Mouse (Mus musculus) MEL (cell line): ENCODE data around the gene Guf1. TPM values are rescaled to one million over a fixed set of nuclear protein-coding genes. Genes with fewer than 3 reads are reported as not detected.

ENCODE experiments used
- DNase-seq: peaks from one replicate; pipeline ENCODE4 v3.0.0; 2011; ENCODE audit warnings: low read depth, low spot score
- H3K27ac ChIP-seq: 2 replicates; pipeline ENCODE4 v1.5.1; 2012; ENCODE audit warnings: low read depth, mild to moderate bottlenecking, control low read depth, low read length, moderate library complexity; ENCODE audit not compliant: control insufficient read depth
- H3K27me3 ChIP-seq, 2 experiments: fragments of 150-350 bp in 1 of 2; sonication (generic) in 1 of 2; 2 replicates each; pipeline ENCODE4 v1.6.1; 2012; ENCODE audit warnings: low read length in 2 of 2, mild to moderate bottlenecking in 2 of 2, improper control_type of control experiment in 1 of 2, moderate library complexity in 1 of 2; ENCODE audit not compliant: insufficient read depth in 2 of 2, control insufficient read depth in 1 of 2
- H3K36me3 ChIP-seq, 2 experiments: 2 replicates each; pipeline ENCODE4 v1.6.1; 2012 to 2014; ENCODE audit warnings: low read length in 2 of 2, improper control_type of control experiment in 1 of 2, inconsistent platforms in 1 of 2, mild to moderate bottlenecking in 1 of 2; ENCODE audit not compliant: insufficient read depth in 2 of 2, control insufficient read depth in 1 of 2
- H3K4me1 ChIP-seq, 2 experiments: fragments of 150-350 bp in 1 of 2; sonication (generic) in 1 of 2; 2 replicates each; pipeline ENCODE4 v1.6.1; 2012; ENCODE audit warnings: low read length in 2 of 2, improper control_type of control experiment in 1 of 2, mild to moderate bottlenecking in 1 of 2; ENCODE audit not compliant: insufficient read depth in 2 of 2, control insufficient read depth in 1 of 2
- H3K4me3 ChIP-seq, 2 experiments: fragments of 150-350 bp in 1 of 2; sonication (generic) in 1 of 2; 2 replicates each; pipeline ENCODE4 v1.5.1; 2012; ENCODE audit warnings: low read depth in 2 of 2, low read length in 2 of 2, mild to moderate bottlenecking in 2 of 2, moderate library complexity in 2 of 2, control low read depth in 1 of 2, improper control_type of control experiment in 1 of 2; ENCODE audit not compliant: control insufficient read depth in 1 of 2, insufficient read depth in 1 of 2
- H3K79me2 ChIP-seq: 2 replicates; pipeline ENCODE4 v1.6.1; 2012; ENCODE audit warnings: mild to moderate bottlenecking, low read length, moderate library complexity; ENCODE audit not compliant: control insufficient read depth, poor library complexity, insufficient read depth
- H3K9ac ChIP-seq: 2 replicates; pipeline ENCODE4 v1.6.1; 2012; ENCODE audit warnings: low read depth, mild to moderate bottlenecking, control low read depth, low read length, moderate library complexity; ENCODE audit not compliant: control insufficient read depth, poor library complexity, severe bottlenecking
- H3K9me3 ChIP-seq: fragments of 150-350 bp; sonication (generic); replicated peaks from 2 replicates; pipeline ENCODE4 v1.6.1; 2012; ENCODE audit warnings: mild to moderate bottlenecking, low read length, improper control_type of control experiment, moderate library complexity; ENCODE audit not compliant: insufficient read depth
- BHLHE40 ChIP-seq: IDR thresholded peaks from 2 replicates; pipeline ENCODE4 v1.6.1; 2012; ENCODE audit warnings: low read depth, mild to moderate bottlenecking, inconsistent platforms, low read length, improper control_type of control experiment, borderline replicate concordance
- CHD1 ChIP-seq: IDR thresholded peaks from 2 replicates; pipeline ENCODE4 v1.6.1; 2012; ENCODE audit warnings: low read depth, mild to moderate bottlenecking, inconsistent platforms, low read length, improper control_type of control experiment
- CTCF ChIP-seq, 3 experiments: IDR thresholded peaks in 2 of 3; conservative IDR thresholded peaks in 1 of 3; 2 replicates each; pipeline ENCODE4 v1.5.1; 2011 to 2012; ENCODE audit warnings: low read length in 3 of 3, low read depth in 2 of 3, mild to moderate bottlenecking in 2 of 3, improper control_type of control experiment in 1 of 3, inconsistent platforms in 1 of 3, mixed read lengths in 1 of 3, moderate library complexity in 1 of 3; ENCODE audit not compliant: control insufficient read depth in 1 of 3, insufficient read depth in 1 of 3, poor library complexity in 1 of 3, severe bottlenecking in 1 of 3
- E2F4 ChIP-seq: IDR thresholded peaks from 2 replicates; pipeline ENCODE4 v1.6.1; 2011; ENCODE audit warnings: low read depth, low read length, improper control_type of control experiment, borderline replicate concordance
- ELF1 ChIP-seq: IDR thresholded peaks from 2 replicates; pipeline ENCODE4 v1.6.1; 2014; ENCODE audit warnings: low read depth, mild to moderate bottlenecking, inconsistent platforms, low read length, improper control_type of control experiment, moderate library complexity
- HCFC1 ChIP-seq: IDR thresholded peaks from 2 replicates; pipeline ENCODE4 v1.6.1; 2012; ENCODE audit warnings: low read depth, mild to moderate bottlenecking, inconsistent platforms, low read length, improper control_type of control experiment, moderate library complexity
- JUND ChIP-seq: IDR thresholded peaks from 2 replicates; pipeline ENCODE4 v1.6.1; 2011; ENCODE audit warnings: low read depth, mild to moderate bottlenecking, improper control_type of control experiment, low read length
- MYB ChIP-seq: IDR thresholded peaks from 2 replicates; pipeline ENCODE4 v1.6.1; 2011; ENCODE audit warnings: mild to moderate bottlenecking, low read depth, low read length, improper control_type of control experiment
- POLR2AphosphoS5 ChIP-seq: IDR thresholded peaks from 2 replicates; pipeline ENCODE4 v1.6.1; 2012; ENCODE audit warnings: low read depth, borderline replicate concordance, mild to moderate bottlenecking, inconsistent platforms, low read length, moderate library complexity, mixed read lengths
- RAD21 ChIP-seq: IDR thresholded peaks from 2 replicates; pipeline ENCODE4 v1.6.1; 2011; ENCODE audit warnings: mild to moderate bottlenecking, low read depth, low read length, improper control_type of control experiment
- SMC3 ChIP-seq: IDR thresholded peaks from 2 replicates; pipeline ENCODE4 v1.6.1; 2011; ENCODE audit warnings: low read depth, low read length, improper control_type of control experiment
- TCF12 ChIP-seq: IDR thresholded peaks from 2 replicates; pipeline ENCODE4 v1.6.1; 2014; ENCODE audit warnings: low read depth, mild to moderate bottlenecking, inconsistent platforms, low read length, improper control_type of control experiment, moderate library complexity
- ZC3H11A ChIP-seq: IDR thresholded peaks from 2 replicates; pipeline ENCODE4 v1.6.1; 2012; ENCODE audit warnings: low read depth, mild to moderate bottlenecking, inconsistent platforms, low read length, improper control_type of control experiment
- ZMIZ1 ChIP-seq: IDR thresholded peaks from 2 replicates; pipeline ENCODE4 v1.6.1; 2012; ENCODE audit warnings: low read depth, mild to moderate bottlenecking, inconsistent platforms, low read length, improper control_type of control experiment, moderate library complexity
- polyA plus RNA-seq, 2 experiments: library from polyadenylated mRNA; stranded (reverse) in 1 of 2; unstranded in 1 of 2; fragments of >175 nt in 1 of 2; fragments of >200 nt in 1 of 2; gene quantifications; 2 replicates each; pipeline versions ENCODE4 v1.2.1 to v1.2.4; 2012; ENCODE audit warnings: low replicate concordance in 2 of 2, low read depth in 1 of 2; ENCODE audit not compliant: insufficient read length in 2 of 2, insufficient read depth in 1 of 2, missing spikeins in 1 of 2
- total RNA-seq: library from RNA; depleted of rRNA; stranded (reverse); fragments of 300-350 nt; gene quantifications from 2 replicates; pipeline ENCODE4 v1.2.3, GENCODE M21; 2012

Guf1 gene
- total and polyA plus RNA-seq, 3 experiments: 19.1 to 21.2 TPM; not detected in 1

DNA sequence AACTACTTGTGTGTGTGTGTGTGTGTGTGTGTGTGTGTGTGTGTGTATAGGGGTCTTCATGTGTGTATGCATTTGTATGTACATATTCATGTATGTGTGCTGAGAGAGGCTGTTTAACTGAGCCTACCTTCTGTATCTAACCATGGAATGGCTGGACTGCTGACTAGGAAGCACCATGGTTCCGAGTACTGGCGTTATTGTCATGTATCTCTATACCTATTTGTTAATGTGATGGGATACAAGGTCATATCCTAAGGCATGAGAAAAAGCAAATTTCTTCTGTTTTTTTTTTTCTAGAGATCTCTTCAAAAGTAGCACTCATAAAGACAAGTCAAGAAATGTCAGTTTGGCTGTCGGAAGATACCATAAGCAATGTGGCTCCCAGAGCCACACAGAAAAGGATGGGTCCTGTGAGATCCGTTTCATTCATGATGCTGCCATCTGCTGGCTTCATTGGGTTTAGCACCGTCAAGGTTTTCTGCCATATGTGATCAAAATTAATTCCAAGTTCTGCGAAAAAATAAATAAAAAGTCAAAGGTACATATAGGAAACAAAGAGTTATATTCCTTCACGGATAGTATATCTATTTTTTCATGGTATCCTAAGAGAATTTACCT, 36.0 kb upstream of the Guf1 start:
- no peaks in the 10 kb centered on the region for H3K9me3 ChIP-seq
- DNase-seq: peak; percentile 67
- H3K4me3 ChIP-seq: no peak overlapping the region
- H3K4me1 ChIP-seq: no peaks in the 10 kb centered on the region
- no peak overlapping the region for H3K27ac ChIP-seq
- no peaks in the 10 kb centered on the region; a peak in 1 of 4 replicates for H3K27me3 ChIP-seq
- TF ChIP-seq E2F4 (no peak), ZMIZ1 (no peak), ELF1 (no peak), BHLHE40 (no peak), RAD21 (peak; percentile 64), CTCF (IDR thresholded peaks at IDR 0.05 in 2 of 3, conservative IDR thresholded peaks at IDR 0.05 in 1 of 3; ENCODE audit: control insufficient read depth in 1 of 3, insufficient read depth in 1 of 3, low read depth in 2 of 3, low read length in 3 of 3, poor library complexity in 1 of 3, severe bottlenecking in 1 of 3) (peak; percentile 49 to 68 (median 65)), SMC3 (peak; percentile 77)
- no peak overlapping the region for H3K9ac ChIP-seq
- no peaks in the 10 kb centered on the region; a peak in 1 of 4 replicates for H3K36me3 ChIP-seq
- H3K79me2 ChIP-seq: no peaks in the 10 kb centered on the region

DNA sequence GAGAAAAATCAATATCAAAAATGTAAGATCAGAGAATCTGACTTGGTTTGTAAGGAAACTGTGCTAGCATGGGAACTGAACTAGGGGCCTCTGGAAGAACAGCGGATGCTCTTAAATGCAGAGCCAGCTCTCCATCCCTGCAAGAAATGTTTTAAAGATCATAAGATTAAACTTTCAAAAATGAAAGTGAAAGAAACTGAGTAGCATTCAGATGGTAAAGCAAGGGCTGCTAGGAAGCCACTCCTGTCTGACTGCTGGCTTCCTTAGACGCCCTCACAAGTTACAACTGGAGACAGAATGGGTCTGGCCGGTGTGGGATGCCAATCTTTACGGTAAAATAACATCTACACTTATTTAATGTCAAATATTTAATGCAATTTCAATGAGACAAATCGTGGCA, 34.7 kb upstream of the Guf1 start:
- DNase-seq: peak; percentile 21
- Histone ChIP-seq H3K27ac (no peak overlapping the region), H3K9me3 (no peaks in the 10 kb centered on the region), H3K79me2 (no peaks in the 10 kb centered on the region), H3K4me3 (peak overlapping the region; percentile 24 to 48), H3K36me3 (no peaks in the 10 kb centered on the region; a peak in 1 of 4 replicates), H3K4me1 (no peaks in the 10 kb centered on the region), H3K27me3 (no peaks in the 10 kb centered on the region; a peak in 2 of 4 replicates), H3K9ac (no peak overlapping the region; the same call in 1 of the 2 replicates)
- TF ChIP-seq MYB (no peak), HCFC1 (no peak), POLR2AphosphoS5 (no peak), ZMIZ1 (no peak), CHD1 (no peak), SMC3 (no peak), ZC3H11A (no peak), TCF12 (no peak)

GRCm38 (mm10) chr5:69523944-69524343, 32.8 kb upstream of the Guf1 start:
- no peaks in the 10 kb centered on the region for H3K4me1 ChIP-seq
- no peak overlapping the region for H3K27ac ChIP-seq

More at GRCm38 (mm10) chr5:69523944-69524343, 32.8 kb upstream of the Guf1 start:
- Histone ChIP-seq H3K36me3 (no peaks in the 10 kb centered on the region; a peak in 1 of 4 replicates), H3K79me2 (no peaks in the 10 kb centered on the region), H3K4me3 (no peak overlapping the region), H3K9me3 (no peaks in the 10 kb centered on the region)
- DNase-seq: no peak
- no peak for TF ChIP-seq JUND
- peak; percentile 28 for TF ChIP-seq RAD21
- peak in 1 of 3 experiments; percentile 19; a peak in 1 of 6 replicates for TF ChIP-seq CTCF (IDR thresholded peaks at IDR 0.05 in 2 of 3, conservative IDR thresholded peaks at IDR 0.05 in 1 of 3; ENCODE audit: control insufficient read depth in 1 of 3, insufficient read depth in 1 of 3, low read depth in 2 of 3, low read length in 3 of 3, poor library complexity in 1 of 3, severe bottlenecking in 1 of 3)
- peak; percentile 12; the same call in 1 of the 2 replicates for TF ChIP-seq SMC3
- TF ChIP-seq, all 39 proteins: peak for 3
- Histone ChIP-seq H3K27me3 (no peaks in the 10 kb centered on the region; a peak in 2 of 4 replicates), H3K9ac (no peak overlapping the region)
